Mouse (Mus musculus) E14TG2a.4 (cell line): ENCODE results near the gene Dlg4.

Experiments used
- CTCF ChIP-seq: conservative IDR thresholded peaks from 2 replicates; pipeline ENCODE4 v1.5.1; 2014; ENCODE audit warnings: low read length
- NANOG ChIP-seq: IDR thresholded peaks from 2 replicates; pipeline ENCODE4 v1.6.1; 2014; ENCODE audit warnings: borderline replicate concordance, low read length, mixed read lengths

DNA sequence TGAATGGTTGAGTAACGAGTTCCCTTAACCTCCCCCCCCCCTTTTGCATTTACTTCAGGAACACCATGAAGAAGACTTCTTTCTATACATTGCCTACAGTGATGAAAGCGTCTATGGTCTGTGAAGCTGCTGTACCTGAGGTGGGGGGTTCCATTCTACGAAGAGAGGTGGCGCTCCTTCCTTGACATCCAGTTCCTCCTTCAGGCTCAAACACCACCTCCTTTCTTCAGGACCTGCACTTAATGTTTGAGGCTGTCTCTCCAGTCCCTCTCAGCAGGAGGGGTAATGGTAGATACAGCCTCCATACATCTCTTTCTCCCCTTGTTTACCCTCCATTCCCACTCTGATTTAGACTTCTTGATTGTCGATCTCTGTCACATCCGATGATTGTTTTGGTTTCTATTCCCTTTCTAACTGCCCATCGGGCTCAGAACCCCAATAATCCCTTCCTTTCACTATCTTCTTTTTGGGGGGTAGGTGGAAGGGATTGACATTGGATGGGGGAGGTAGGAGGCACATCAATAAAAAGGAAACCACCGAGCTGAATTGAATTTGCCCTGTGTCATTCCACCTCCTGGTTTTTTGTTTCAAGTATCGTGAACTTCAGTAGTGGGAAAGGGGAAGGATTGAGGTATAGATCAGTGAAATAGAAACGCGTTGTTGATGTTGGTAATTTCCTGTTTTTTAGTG lies 22.2 kb upstream of the Dlg4 start:
- TF ChIP-seq CTCF (no peak), NANOG (no peak)
